Mouse (Mus musculus): ENCODE results near the gene Vps13c. TPM values are rescaled to one million over a fixed set of nuclear protein-coding genes. Genes with fewer than 3 reads are reported as not detected.

Gene Vps13c
- polyA plus RNA-seq, 1 experiment from 2014 or later, result 6.6 TPM

- no peak overlapping the region for H3K4me3 ChIP-seq (ENCODE audit: low read depth, low read length)
- H3K27me3 ChIP-seq (ENCODE audit: insufficient read depth, low read length), result no peaks in the 10 kb centered on the region
- H3K36me3 ChIP-seq (ENCODE audit: insufficient read depth), result peaks cover 36% of the 10 kb centered on the region; the same call in 1 of the 2 replicates
- TF ChIP-seq CTCF (IDR thresholded peaks at IDR 0.05; ENCODE audit: low read depth), result no peak
- H3K9me3 ChIP-seq (ENCODE audit: low read depth, low read length), result no peaks in the 10 kb centered on the region
- DNase-seq (no peak), ATAC-seq (ENCODE audit: insufficient read depth) (no peak)
- no peak overlapping the region for H3K9ac ChIP-seq
- no peak overlapping the region for H3K4me2 ChIP-seq
- no peaks in the 10 kb centered on the region for H3K4me1 ChIP-seq (ENCODE audit: insufficient read depth)
- H3K27ac ChIP-seq (ENCODE audit: low read depth), result no peak overlapping the region
- WGBS, result 80% methylated on average over 2 of the region's 2 CpGs
These were observed 97.1 kb downstream of the Vps13c start for GRCm38 (mm10) chr9:67937286-67937685.

DNA sequence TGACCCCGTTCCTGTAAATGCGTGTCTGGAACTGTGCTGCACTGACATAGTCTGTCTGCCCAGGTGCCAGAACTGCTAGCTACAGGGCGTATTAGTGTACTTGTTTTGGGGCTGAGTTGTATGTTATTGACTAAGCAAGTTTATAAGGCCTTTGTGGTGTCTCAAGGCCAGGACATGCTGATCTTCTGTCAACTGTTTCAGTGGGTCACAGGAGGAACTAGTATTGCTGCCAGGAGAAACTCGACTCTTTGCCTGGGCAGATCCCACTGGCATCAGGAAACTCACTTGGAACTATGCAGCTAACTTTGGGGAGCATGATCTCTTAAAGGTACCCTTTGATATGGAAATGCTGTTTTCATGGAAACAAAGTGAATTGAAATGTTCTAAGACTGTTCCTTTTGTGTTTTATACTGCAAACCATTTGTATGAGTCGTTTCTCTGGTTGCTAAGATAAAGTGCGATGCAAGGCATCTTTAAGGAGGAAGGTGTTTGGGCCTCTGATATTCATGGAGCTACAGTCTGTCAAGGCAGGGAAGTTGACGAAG, 115.3 kb downstream of the Vps13c start:
- DNase-seq, result no peak
- Histone ChIP-seq H3K9ac (no peak overlapping the region), H3K27ac (ENCODE audit: low read depth) (no peak overlapping the region), H3K4me3 (ENCODE audit: low read depth, low read length) (no peak overlapping the region), H3K27me3 (ENCODE audit: insufficient read depth, low read length) (no peaks in the 10 kb centered on the region), H3K4me1 (ENCODE audit: insufficient read depth) (no peaks in the 10 kb centered on the region), H3K9me3 (ENCODE audit: low read depth, low read length) (no peaks in the 10 kb centered on the region), H3K4me2 (no peak overlapping the region), H3K36me3 (ENCODE audit: insufficient read depth) (peaks cover 45% of the 10 kb centered on the region)
- TF ChIP-seq CTCF (IDR thresholded peaks at IDR 0.05; ENCODE audit: low read depth), result no peak
- WGBS, result 80% methylated on average over 7 of the region's 7 CpGs
- ATAC-seq (ENCODE audit: insufficient read depth), result no peak

- Histone ChIP-seq H3K36me3 (ENCODE audit: insufficient read depth) (peaks cover 37% of the 10 kb centered on the region), H3K27me3 (ENCODE audit: insufficient read depth, low read length) (no peaks in the 10 kb centered on the region), H3K9ac (no peak overlapping the region), H3K27ac (ENCODE audit: low read depth) (no peak overlapping the region), H3K9me3 (ENCODE audit: low read depth, low read length) (no peaks in the 10 kb centered on the region), H3K4me1 (ENCODE audit: insufficient read depth) (no peaks in the 10 kb centered on the region), H3K4me3 (ENCODE audit: low read depth, low read length) (no peak overlapping the region), H3K4me2 (no peak overlapping the region)
- ATAC-seq (ENCODE audit: insufficient read depth) (no peak), DNase-seq (no peak)
- 94% methylated on average over 5 of the region's 5 CpGs for WGBS
- TF ChIP-seq CTCF (IDR thresholded peaks at IDR 0.05; ENCODE audit: low read depth), result no peak
These were observed 121.8 kb downstream of the Vps13c start for GRCm38 (mm10) chr9:67961953-67962352.

GRCm38 (mm10) chr9:67965889-67966288, 125.7 kb downstream of the Vps13c start:
- Histone ChIP-seq H3K4me1 (ENCODE audit: insufficient read depth) (no peaks in the 10 kb centered on the region), H3K27me3 (ENCODE audit: insufficient read depth, low read length) (no peaks in the 10 kb centered on the region), H3K9ac (no peak overlapping the region), H3K9me3 (ENCODE audit: low read depth, low read length) (no peaks in the 10 kb centered on the region), H3K4me2 (no peak overlapping the region), H3K4me3 (ENCODE audit: low read depth, low read length) (no peak overlapping the region), H3K27ac (ENCODE audit: low read depth) (no peak overlapping the region), H3K36me3 (ENCODE audit: insufficient read depth) (peaks cover 48% of the 10 kb centered on the region)
- 57% methylated on average over 14 of the region's 14 CpGs for WGBS
- no peak for TF ChIP-seq CTCF (IDR thresholded peaks at IDR 0.05; ENCODE audit: low read depth)
- ATAC-seq (ENCODE audit: insufficient read depth), result no peak
- DNase-seq, result no peak

DNA sequence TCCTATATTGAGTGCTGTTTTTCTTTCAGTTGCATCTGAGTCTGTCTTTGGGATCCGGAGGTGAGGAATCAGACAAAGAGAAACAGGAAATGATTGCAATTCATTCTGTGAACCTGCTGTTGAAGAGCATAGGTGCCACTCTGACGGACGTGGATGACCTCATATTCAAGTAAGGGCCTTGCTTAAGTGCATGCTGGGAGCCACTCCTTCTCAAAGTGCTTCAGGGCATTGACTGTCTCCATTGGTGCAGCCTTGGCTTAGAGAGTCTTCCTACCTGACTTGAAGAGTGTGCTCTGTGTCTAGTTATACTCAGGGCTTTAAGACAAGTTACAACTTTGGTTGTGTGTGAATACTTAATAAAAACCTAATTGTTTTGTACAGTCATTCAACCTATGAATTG, 126.8 kb downstream of the Vps13c start:
- Histone ChIP-seq H3K27ac (ENCODE audit: low read depth) (no peak overlapping the region), H3K4me3 (ENCODE audit: low read depth, low read length) (no peak overlapping the region), H3K27me3 (ENCODE audit: insufficient read depth, low read length) (no peaks in the 10 kb centered on the region), H3K9me3 (ENCODE audit: low read depth, low read length) (no peaks in the 10 kb centered on the region), H3K4me1 (ENCODE audit: insufficient read depth) (no peaks in the 10 kb centered on the region), H3K4me2 (no peak overlapping the region), H3K9ac (no peak overlapping the region), H3K36me3 (ENCODE audit: insufficient read depth) (peaks cover 45% of the 10 kb centered on the region)
- DNase-seq (no peak), ATAC-seq (ENCODE audit: insufficient read depth) (no peak)
- WGBS, result 57% methylated on average over 3 of the region's 3 CpGs
- no peak for TF ChIP-seq CTCF (IDR thresholded peaks at IDR 0.05; ENCODE audit: low read depth)

- Histone ChIP-seq H3K4me1 (ENCODE audit: insufficient read depth) (no peaks in the 10 kb centered on the region), H3K9me3 (ENCODE audit: low read depth, low read length) (no peaks in the 10 kb centered on the region), H3K4me3 (ENCODE audit: low read depth, low read length) (no peak overlapping the region), H3K27ac (ENCODE audit: low read depth) (no peak overlapping the region), H3K9ac (no peak overlapping the region), H3K36me3 (ENCODE audit: insufficient read depth) (peaks cover 24% of the 10 kb centered on the region), H3K27me3 (ENCODE audit: insufficient read depth, low read length) (no peaks in the 10 kb centered on the region), H3K4me2 (no peak overlapping the region)
- 39% methylated on average over 6 of the region's 6 CpGs for WGBS
- TF ChIP-seq CTCF (IDR thresholded peaks at IDR 0.05; ENCODE audit: low read depth), result peak; percentile 84
- peak; percentile 86 for DNase-seq
- no peak for ATAC-seq (ENCODE audit: insufficient read depth)
These were observed 133.3 kb downstream of the Vps13c start for GRCm38 (mm10) chr9:67973451-67973850.

DNA sequence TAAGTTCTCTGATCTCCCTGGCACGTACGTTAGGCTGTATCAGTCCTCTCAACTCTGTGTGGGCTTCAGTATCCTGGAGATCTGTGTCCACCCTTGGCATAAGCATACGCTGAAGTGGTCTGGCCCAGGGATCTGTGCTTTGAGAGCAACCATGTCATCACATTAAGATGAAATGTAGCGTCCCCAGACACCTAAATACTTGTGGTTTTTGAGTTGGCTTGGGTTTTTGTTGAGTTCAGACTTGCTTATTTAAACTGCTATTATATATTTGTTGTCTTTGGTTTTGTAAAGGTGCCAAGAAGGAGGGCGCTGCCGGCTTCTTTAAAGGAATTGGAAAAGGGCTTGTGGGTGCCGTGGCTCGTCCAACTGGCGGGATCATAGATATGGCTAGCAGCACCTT, 135.3 kb downstream of the Vps13c start:
- DNase-seq (no peak), ATAC-seq (ENCODE audit: insufficient read depth) (no peak)
- Histone ChIP-seq H3K4me1 (ENCODE audit: insufficient read depth) (no peaks in the 10 kb centered on the region), H3K4me2 (no peak overlapping the region), H3K4me3 (ENCODE audit: low read depth, low read length) (no peak overlapping the region), H3K27ac (ENCODE audit: low read depth) (no peak overlapping the region), H3K9ac (no peak overlapping the region), H3K36me3 (ENCODE audit: insufficient read depth) (peaks cover 17% of the 10 kb centered on the region), H3K27me3 (ENCODE audit: insufficient read depth, low read length) (no peaks in the 10 kb centered on the region), H3K9me3 (ENCODE audit: low read depth, low read length) (no peaks in the 10 kb centered on the region)
- no peak for TF ChIP-seq CTCF (IDR thresholded peaks at IDR 0.05; ENCODE audit: low read depth)
- WGBS, result 89% methylated on average over 9 of the region's 9 CpGs

DNA sequence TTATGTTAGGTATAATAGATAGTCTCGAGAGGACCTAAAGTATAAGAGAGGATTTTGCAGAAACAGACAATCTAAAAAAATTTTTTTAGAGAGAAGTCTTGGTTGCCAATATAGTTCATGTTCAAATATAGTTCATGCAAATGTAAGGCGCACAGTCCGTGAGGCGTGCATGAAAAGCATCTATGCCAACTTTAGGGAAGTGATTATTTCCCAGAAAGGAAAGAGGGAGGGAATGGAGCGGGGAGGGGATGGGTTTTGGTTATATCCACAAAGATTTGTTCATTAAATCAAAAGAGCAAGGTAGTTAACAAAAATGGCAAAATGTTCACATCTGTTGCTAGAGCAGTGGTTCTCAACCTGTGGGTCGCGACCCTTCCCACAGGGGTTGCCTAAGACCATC, 166.4 kb downstream of the Vps13c start:
- Histone ChIP-seq H3K4me3 (ENCODE audit: low read depth, low read length) (no peak overlapping the region), H3K4me2 (no peak overlapping the region), H3K27me3 (ENCODE audit: insufficient read depth, low read length) (no peaks in the 10 kb centered on the region), H3K9me3 (ENCODE audit: low read depth, low read length) (no peaks in the 10 kb centered on the region), H3K27ac (ENCODE audit: low read depth) (no peak overlapping the region), H3K9ac (no peak overlapping the region), H3K4me1 (ENCODE audit: insufficient read depth) (no peaks in the 10 kb centered on the region), H3K36me3 (ENCODE audit: insufficient read depth) (no peaks in the 10 kb centered on the region)
- no peak for ATAC-seq (ENCODE audit: insufficient read depth)
- DNase-seq, result no peak
- TF ChIP-seq CTCF (IDR thresholded peaks at IDR 0.05; ENCODE audit: low read depth), result no peak
- 92% methylated on average over 7 of the region's 7 CpGs for WGBS

All from lung, embryonic 14.5 days (tissue).